Mouse (Mus musculus): ENCODE data around the gene Zfp617. TPM values are rescaled to one million over a fixed set of nuclear protein-coding genes. Genes with fewer than 3 reads are reported as not detected.
"Not testable (repeated sequence)": the region's sequence is repeated elsewhere in the genome, so short reads cannot be mapped to it uniquely, and the experiment has no call there.

Zfp617 gene
- total RNA-seq (2021): 10 to 100 TPM; 27.4 to 28.8 TPM

DNA sequence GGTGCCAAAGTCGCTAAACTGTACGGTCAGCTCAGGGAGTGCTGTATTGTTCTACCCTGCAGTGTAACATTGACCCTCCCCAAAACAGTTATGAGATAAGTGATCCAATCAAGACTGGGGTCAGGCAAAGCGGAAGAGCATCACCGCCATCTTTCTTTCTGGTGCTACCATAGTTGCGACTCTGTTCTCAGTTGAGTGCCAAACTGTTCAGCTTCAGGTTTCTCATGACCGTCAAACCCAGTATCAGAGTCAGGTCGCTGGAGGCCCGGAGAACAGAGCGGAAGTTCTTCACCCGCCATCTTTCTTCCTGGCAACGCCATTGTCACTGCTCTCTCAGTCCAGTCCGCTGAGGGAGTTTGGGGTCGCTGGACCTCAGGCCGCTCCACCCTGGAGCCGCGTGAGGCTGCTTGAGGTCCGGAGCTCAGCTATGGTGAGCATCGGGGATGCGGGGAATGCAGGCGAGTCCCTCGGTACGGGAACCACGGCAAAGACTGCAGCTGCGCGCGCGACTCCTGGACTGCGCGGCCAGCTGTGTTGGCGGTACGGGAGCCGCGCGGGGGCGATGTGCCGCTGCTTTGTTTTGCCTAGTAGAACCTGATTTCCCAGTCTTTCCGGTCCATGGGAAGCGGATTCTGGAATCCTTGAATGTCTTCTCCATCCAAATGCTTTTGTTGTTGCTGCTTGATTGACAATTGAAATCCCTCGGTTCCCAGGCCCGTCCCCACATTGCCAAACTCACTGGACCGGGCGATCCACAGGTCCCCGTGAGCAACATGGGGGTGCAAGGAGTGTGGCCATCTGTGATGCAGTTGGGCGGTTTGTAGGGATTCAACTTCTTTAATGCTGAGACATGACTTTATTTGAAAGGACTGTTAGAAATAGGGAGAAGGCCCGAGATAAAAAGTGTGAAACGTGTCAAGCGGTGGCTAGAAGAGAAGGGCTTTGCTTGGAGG is at the start of gene Zfp617, which contains the start of gene Zfp882:
TSS of gene Zfp617 (plus strand) at position 327 of the 953 bp plus-strand sequence.
TSS of gene Zfp882 (plus strand) at position 300 of the 953 bp plus-strand sequence.
- peak; percentile 88 to 89 for DNase-seq

DNA sequence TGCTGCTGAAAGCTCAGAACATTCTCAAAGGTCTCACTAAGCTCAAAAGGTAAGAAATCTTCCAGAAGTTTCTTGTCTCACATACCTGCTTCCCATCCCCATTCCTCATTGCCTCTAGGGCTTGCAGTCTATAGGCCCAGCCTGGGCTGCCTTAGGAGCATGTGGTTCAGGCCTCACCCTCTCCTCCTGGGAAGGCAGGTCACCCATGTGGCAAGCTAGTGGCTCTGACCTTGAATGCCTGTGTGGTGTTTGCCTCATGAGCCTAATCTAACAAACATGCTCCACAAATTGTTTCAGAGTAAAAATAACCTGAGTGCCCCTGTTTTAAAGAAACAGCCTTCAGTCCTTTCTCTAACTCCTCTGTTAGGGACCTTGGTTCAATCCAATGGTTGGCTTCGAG is 46.9 kb upstream of the Zfp617 start:
- DNase-seq: not testable (repeated sequence)

DNA sequence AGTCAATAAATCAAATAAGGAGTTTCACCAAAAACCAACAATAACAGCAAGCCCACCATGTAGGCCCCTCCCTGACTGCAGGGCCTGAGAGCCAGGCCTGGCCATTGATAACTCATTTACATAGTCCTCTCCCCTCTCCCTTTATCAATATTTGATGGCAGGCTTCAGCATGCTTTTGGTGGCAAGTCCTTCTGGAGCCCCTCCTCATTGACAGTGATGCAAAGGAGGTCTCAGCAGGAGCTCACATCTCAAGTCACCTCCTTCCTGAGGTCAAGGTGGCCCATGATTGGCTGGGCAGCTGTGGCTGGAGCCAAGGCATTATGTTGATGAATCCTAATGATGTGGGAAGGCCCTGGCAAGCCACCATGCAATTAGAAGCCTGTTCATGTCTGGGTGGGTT is 46.4 kb upstream of the Zfp617 start:
- not testable (repeated sequence) for DNase-seq

DNA sequence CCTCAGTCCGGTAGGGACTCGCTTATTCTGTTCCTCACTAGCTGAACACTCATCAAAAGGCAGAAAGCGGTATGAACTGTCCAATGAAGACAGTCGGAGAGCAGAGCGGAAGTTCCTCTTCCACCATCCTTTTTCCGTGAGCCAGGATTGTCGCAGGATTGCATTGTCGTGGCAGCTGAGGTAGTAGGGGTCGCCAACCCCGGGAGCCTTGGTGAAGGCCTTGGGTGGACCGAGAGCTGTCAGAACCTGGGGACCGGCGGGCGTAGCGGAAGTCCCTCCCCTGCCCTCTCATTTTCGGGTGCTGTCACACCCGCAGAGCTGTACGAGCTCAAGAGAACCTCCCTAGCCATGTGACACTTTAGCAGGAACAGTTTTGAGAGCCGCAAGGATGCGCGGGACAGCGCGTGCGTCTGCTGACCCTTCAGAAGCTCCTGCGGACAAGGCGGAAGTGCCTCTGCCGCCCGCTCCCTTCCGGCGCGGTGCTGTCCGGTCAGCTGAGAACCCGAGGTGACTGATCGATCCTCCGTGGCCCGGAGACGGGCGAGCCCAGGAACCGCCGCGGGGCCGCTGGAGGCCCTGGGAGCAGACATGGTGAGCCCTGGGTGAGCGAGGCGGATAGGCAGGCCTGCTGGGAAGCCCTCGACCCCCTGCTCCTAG is 26.7 kb upstream of the Zfp617 start, which contains the start of gene Zfp709:
TSS of gene Zfp709 (plus strand) at position 402 of the 657 bp plus-strand sequence.
- peak; percentile 73 to 74 for DNase-seq

DNA sequence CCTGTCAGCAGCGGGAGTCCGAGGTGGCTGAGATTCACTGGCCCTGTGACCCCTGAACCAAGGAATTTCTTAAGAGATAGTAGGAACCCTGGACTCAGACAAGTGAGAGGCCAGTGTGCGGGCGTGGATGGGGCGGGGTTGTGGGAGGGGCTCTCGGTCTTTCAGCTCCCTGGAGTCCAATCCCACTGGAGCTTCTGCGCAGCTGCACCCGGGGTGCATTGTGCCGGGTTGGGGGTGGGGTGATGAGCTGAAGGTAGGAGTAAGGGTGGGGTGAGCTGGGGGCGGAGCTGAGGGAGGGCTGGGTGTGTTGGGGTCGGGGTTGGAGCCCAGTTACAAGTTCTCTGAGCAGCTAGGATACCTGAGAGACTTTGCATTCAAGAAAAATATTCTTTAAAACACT is 7.8 kb upstream of the Zfp617 start:
- DNase-seq: not testable (repeated sequence)

DNA sequence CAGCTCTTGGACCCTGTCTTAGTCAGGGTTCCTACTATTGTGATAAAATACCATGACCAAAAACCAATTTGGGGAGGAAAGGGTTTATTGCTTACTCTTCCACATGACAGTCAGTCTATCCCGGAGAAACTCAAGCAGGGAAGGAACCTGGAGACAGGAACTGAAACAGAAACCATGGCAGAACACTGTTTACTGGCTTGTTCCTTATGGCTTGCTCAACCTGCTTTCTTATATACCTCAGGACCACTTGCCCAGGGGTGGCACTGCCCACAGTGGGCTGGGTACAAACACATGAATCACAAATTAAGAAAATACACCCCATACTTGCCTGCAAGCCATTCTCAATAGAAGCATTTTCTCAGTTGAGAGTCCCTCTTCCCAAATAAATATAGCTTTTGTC is 5.4 kb upstream of the Zfp617 start:
- not testable (repeated sequence) for DNase-seq

DNA sequence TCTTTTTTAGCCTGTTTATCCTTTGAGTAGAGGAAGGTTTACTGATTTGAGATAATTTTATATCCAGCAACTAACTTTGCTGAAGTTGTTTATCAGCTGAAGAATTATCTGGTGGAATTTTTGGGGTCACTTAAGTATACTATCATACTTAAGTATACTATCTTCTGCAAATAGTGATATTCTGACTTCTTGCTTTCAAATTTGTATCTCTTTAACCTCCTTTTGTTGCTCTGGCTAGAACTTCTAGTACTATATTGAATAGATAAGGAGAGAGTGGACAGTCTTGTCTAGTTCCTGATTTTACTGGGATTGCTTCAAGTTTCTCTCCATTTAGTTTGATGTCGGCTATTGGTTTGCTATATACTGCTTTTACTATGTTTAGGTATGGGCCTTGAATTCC is 1.6 kb upstream of the Zfp617 start:
- no peak for DNase-seq

DNA sequence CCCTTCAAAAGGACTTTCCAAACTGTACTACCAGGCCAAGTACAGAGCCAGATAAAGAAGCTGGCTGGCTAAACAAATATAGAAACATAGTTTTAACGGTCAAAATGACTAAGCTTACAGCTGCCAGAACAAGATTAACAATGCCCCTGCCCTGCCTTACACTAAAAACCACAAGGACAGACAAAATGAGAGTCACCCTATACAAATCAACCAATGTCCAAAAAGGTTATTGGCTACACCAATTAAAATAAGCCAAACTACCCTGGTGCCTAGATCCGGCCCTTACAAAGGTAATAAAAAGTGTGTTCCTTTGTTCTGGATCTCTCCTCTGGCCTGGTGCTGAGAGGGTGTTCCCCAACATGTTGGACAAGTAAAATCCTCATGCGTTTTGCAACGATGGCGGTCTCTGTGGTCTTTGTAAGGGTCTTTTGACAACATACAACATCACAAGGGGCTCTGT is 607 bp upstream of the Zfp617 start:
- DNase-seq: no peak

DNA sequence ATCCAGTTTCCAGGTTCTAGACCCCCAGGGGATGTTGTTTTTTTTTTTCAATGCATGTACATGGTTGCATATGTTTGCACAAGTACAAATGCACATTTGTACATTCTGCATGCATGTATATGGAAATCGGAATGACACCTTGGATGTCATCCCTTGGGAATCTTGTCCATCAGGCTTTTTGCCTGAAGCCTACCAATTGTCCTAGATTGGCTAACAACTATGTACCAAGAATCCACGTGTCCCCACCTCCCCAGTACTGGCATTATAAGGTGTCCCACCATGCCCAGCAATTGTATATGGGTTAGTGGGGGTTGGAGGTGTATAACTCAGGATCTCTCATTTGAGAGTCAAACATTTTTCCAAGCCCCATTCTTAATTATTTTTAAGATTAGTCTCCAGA is 3.9 kb downstream of the Zfp617 start:
- no peak for DNase-seq

DNA sequence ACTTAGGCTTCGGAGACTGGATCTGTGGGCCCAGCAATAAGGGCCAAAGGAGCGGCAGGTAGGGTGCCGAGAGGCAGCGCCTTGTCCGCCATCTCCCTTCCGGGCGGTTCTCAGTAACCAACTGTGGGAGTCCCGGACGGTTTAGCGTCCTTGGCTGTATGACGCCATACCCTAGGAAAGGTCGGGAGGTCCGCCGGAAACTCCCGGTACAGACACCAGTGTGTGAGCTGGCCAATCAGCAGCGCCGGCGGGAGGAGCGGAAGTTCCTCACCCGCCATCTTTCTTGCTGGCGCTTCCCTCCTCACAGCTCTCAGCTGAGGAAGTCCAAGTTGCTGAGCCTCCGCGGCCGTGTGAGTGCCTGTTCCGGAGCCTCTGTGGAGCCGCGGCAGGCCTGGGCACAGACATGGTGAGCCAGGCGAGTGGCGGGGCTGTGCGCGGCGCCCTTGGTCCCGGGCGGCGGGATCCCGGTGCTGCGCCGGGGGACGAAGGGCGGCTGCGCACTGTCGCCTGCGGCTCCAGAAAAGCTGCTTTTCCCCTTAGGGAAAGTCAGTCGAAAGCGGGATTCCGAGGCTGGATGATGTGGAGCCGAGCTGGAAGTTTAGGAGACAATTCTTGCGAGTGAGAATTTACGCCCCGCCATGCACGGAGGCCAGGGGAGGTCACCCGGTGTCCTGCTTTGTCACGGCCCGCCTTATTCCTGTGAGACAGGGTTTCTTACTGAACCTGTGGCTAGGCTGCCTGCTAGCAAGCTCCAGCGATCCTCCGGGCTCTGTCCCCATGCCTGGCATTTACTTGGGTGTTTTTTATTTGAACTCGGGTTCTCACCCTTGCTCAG is 14.3 kb downstream of the Zfp617 start:
- DNase-seq: peak; percentile 94 to 95

DNA sequence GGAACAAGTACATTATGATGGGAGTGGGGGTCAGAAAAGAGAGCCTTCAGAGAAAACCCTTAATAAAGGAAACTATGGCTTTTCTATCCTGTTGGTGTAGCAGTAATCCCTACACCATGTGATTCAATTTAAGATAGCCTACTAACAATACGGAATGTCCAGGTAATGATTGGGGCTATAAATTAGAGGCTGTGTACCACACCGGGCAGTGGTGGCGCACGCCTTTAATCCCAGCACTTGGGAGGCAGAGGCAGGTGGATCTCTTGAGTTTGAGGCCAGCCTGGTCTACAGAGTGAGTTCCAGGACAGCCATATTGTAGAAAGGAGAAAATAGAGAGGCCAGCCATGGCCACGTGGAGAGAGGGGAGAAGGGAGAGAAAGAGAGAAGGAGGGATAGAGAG is 17.4 kb downstream of the Zfp617 start:
- DNase-seq: no peak

DNA sequence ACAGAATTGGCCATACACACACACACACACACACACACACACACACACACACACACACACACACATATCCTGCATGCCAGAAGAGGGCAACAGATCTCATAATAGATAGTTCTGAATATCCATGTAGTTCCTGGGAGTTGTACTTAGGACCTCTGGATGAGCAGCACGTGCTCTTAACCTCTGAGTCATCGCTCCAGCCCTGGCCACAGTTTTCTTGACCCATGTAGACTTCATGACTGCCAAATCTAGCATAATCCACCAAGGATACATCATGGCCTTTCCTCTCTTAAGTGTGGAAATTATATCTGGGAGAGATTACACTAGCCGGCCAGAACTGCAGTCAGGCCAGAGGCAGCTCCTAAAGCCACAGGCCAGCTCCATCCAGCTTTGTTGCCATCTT is 18.1 kb downstream of the Zfp617 start:
- no peak for DNase-seq

DNA sequence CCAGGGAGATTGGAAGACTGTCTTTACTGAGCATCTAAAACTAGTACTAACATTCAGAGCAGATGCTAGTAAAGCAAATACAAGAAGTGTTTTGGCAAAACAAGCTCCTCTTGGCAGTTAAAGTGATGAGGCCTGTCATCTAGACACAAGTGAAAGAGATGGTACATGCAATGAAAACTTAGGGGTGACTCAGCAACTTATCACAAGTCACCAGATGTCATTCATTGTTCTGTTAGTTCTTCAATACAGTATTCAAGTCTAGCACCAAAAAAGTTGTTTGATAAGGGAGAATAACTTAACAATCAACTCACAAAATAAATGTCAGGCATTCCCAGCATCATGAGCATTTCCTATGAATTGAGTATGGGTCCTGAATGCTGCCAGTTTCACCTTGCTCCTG is 19.3 kb downstream of the Zfp617 start:
- DNase-seq: no peak

DNA sequence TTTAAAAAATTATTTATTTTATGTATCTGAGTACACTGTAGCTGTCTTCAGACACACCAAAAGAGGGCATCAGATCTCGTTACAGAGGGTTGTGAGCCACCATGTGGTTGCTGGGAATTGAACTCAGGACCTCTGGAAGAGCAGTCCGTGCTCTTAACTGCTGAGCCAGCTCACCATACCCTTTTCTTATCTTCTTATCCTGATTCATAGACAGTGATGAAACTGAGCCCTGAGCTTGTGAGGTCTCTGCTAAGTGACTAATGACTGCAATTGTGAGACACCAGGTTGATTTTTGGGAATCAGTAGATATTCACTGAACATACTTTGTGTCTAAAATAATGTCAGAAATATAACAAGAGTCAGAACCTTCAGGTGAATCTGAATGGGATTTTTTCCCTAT is 29.6 kb downstream of the Zfp617 start:
- not testable (repeated sequence) for DNase-seq

DNA sequence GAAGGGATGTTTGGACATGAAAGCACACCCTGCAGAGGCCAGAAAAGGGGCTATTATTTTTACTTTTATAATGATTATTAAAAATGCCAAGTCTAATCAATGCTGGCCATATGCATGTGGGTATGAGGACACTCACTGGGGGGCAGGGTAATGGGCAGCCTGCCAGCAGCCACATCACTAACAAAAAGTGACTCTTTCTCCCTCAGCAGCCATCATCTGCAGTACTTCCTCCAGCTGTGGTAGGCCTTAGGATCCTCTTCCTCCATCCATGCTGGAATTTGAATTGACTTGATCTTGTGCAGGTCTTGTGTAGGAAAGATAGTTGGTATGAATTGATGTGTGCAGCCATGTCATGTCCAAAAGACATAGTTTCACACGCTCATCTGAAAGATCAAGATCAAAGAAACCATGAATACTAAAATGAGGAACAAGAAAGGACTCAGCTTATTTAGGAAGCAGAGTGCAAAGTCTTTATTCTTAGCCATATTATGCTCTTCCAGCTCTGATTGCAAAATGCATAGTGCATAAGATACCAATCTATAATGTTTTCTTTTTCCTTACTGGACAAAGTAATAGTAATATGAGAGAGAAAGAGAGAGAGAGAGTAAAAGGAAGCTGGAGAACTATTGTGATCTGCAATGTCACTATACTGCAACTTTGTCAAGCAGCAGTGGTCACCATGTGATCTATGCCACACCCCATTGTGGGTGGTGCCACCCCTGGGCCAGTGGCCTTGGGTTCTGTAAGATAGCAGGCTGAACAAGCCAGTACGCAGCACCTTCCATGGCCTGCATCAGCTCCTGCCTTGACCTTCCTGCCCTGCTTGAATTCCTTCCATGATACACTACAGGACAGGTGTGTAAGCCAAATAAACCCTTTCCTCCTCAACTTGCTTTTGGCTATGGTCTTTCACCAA is 32.1 kb downstream of the Zfp617 start:
- DNase-seq: no peak

DNA sequence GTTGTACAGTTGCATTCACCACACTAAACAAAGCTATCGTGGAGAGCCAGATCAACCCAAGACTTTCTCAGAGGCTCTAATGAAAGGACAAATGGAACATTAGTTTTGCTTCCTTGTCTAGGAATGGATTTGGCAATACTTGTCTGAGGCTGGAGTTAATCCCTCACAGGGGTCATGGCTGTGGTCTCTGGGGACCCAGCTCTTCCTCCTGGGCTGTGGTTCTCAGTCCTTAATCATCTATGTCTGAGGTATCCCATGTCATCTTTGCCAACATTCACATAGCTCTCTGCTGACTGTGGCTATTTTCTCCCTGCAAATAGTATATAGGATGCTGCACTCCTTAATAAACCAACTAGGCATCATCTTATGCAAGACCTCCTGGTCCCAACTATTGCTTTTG is 33.3 kb downstream of the Zfp617 start:
- DNase-seq: no peak

DNA sequence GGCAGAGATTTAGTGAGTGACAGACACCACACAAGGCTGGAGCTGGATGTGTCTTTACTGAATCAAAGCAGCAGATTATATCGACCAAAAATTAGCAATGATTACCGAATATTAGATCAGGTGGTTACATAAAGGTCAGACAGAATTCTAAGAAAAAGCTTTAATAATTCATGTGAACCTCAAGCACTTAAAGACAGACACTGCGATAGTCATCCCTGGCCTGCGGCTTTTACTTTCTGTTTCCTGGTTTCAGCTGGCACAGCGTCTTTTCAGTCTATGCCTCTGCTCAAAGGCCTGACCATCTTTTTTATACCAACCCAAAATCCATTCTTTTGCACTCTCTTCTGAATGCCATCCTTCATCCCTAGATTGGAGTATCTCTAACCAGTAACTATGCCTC is 40.2 kb downstream of the Zfp617 start:
- DNase-seq: no peak

DNA sequence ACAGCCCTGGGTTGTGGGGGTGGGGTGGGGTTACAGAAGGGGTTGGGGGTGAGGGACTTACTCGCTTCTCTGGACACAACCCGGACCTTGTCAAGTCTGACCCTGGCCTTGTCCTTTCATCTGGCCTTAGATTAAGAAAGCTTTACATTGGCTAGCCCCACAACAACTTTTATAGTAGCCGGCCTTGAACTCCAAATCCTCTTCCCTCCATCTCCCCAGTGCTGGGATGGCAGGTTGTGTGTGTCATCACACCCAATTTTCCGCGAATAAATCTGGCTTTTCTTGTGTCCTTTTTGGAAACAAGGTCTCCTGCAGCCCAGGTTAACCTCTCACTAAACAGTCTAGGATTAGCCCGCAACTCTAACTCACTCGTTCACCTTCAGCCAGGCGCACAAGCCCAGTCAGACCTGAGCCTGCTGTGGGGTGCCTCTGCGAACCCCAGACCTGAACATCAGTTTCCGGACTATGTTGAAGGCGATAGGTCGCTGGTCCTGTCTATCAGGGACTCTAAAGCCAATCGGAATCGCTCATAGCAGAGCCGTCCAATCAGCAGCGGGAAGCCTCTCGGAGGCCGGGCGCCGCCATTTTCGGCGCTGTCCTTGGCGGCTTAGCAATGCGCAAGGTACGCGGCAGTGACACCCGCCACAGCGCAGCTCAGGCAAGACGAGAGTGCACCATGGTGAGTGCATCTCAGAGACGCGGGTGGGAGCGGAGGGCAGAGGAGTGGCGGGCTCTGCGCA is 42.2 kb downstream of the Zfp617 start, which contains the start of gene Zfp961:
TSS of gene Zfp961 (plus strand) at position 557 of the 740 bp plus-strand sequence.
- DNase-seq: peak; percentile 96

DNA sequence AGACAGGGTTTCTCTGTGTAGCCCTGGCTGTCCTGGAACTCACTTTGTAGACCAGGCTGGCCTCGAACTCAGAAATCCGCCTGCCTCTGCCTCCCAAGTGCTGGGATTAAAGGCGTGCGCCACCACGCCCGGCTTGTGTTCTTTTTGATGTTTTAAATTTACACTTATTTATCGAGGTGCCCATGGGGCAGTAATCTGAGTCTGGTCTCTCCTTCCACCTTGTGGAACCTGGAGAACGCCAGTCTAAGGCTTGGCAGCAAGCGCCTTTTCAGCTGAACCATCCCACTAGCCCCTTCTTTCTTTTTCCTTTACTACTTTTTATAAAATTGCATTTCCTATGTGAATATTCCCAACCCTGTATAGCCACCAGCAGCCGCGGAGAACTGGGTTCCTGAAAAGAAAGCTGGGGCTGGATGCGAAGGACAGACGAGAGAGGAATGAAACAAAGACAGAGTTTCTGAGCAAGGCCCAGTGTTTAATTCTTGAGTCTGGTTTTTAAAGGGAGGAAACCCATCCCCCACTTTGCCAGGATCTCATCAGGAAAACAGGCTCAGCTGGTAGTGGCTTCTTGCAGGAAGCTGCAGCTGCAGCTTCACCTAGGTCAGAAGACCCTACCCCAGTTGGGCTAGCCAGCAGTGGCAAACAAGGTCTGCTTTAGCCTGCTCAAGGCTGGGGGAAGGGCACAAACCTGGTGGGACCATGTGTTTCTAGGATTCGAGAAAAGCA is 43.2 kb downstream of the Zfp617 start:
- peak; percentile 4 to 11 for DNase-seq

DNA sequence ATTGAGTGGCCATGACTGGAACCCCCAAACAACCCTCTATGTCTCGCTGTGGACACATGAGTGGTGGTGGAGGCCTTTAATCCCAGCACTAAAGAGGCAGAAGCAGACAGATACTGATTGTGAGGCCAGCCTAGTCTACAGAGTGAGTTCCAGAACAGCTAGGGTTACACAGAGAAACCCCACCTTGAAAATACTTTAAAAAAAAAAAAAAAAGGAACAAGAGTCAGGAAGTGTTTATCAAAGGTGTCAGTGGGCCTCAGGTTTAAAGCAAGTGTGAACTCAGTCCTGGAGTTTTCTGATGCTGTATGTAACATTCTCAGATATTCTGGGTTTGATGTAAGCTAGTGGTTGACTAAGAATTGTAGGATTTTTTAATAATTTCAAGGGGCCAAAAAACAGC is 44.1 kb downstream of the Zfp617 start:
- DNase-seq: no peak
